10 mouse cellular contexts compared by ENCODE assay signal in the genomic region with DNA sequence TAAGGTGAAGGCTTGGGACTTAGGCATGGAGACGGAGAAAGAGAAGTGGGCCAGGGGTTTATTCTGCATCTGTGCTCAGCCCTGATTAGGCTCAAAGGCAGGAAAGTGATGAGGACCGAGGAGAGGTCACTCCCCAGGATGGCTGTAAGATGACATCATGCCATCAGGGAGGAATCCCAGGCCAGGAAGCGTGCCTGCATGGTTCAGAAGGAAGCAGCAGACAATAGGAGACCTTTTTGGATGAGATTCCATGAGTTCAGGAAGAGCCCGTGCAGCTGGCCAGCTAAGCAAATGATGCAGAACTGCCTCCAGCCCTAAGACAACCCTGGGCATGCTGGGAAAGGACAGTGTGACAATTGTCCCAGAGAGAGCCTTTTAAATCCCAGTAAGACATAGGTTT.
A peak's percentile ranks its signal among the peaks of the same experiment; 100 is the strongest.
DNase-seq lines count a peak whose midpoint lies in the region; ATAC-seq and TF ChIP-seq lines count a peak whose summit lies in the region.
"Had no signal": no experiment of that assay in that cellular context is flagged by ENCODE, and none has a peak within 500 bp of the region (broad histone marks: within the 10 kb centered on the region; RNA-seq: fewer than 3 reads in every experiment).

No protein-coding gene starts in this region.

- no peak overlapping the region for H3K4me3 ChIP-seq in liver, embryonic 11.5 days (ENCODE audit: low read depth, low read length)
- H3K4me3 ChIP-seq in liver, embryonic 12.5 days, result no peak overlapping the region
- H3K4me3 ChIP-seq in heart, embryonic 11.5 days (ENCODE audit: low read depth, low read length), result no peak overlapping the region
- H3K4me3 ChIP-seq in kidney, postnatal 0 days (replicated peaks; ENCODE audit: low read depth, low read length), result no peak overlapping the region
- H3K4me3 ChIP-seq: midbrain, embryonic 12.5 days had no signal

- no peak for TF ChIP-seq CTCF in kidney, postnatal 0 days (IDR thresholded peaks at IDR 0.05; ENCODE audit: low read depth)

- no peaks in the 10 kb centered on the region for H3K36me3 ChIP-seq in liver, embryonic 11.5 days (ENCODE audit: control insufficient read depth, insufficient read depth, low read length)
- no peaks in the 10 kb centered on the region for H3K36me3 ChIP-seq in liver, embryonic 12.5 days
- no peaks in the 10 kb centered on the region for H3K36me3 ChIP-seq in heart, embryonic 11.5 days (ENCODE audit: control insufficient read depth, insufficient read depth, low read length)
- no peaks in the 10 kb centered on the region for H3K36me3 ChIP-seq in kidney, postnatal 0 days (ENCODE audit: insufficient read depth, low read length)
- H3K36me3 ChIP-seq: midbrain, embryonic 12.5 days had no signal

- no peak for DNase-seq in liver, embryonic 11.5 days (ENCODE audit: low spot score)
- DNase-seq in kidney, postnatal 0 days (ENCODE audit: low spot score), result peak; percentile 74
- DNase-seq in lung, postnatal 36 days, result peak; percentile 71
- DNase-seq in cerebellum, postnatal 36 days, result no peak
- DNase-seq in frontal cortex, postnatal 10 days (ENCODE audit: low spot score in 2 of 2), result no peak
- DNase-seq in spleen, postnatal 14 days (ENCODE audit: low spot score in 2 of 2), result no peak
- DNase-seq: thymus, postnatal 14 days had no signal

- no peak overlapping the region for H3K27ac ChIP-seq in liver, embryonic 11.5 days (ENCODE audit: low read depth, low read length)
- no peak overlapping the region for H3K27ac ChIP-seq in liver, embryonic 12.5 days
- no peak overlapping the region for H3K27ac ChIP-seq in heart, embryonic 11.5 days (ENCODE audit: low read depth, low read length)
- H3K27ac ChIP-seq in kidney, postnatal 0 days, result no peak overlapping the region
- H3K27ac ChIP-seq: midbrain, embryonic 12.5 days had no signal

- H3K4me2 ChIP-seq in liver, embryonic 11.5 days, result no peak overlapping the region
- no peak overlapping the region for H3K4me2 ChIP-seq in liver, embryonic 12.5 days
- H3K4me2 ChIP-seq in heart, embryonic 11.5 days, result no peak overlapping the region
- no peak overlapping the region for H3K4me2 ChIP-seq in kidney, postnatal 0 days (ENCODE audit: low read length)
- H3K4me2 ChIP-seq: midbrain, embryonic 12.5 days had no signal

- 0 out of 2 replicates have a peak, but pooled peaks have one; percentile 36 for ATAC-seq in liver, embryonic 11.5 days (replicated peaks; ENCODE audit: low FRiP score)
- no peak for ATAC-seq in liver, embryonic 12.5 days
- ATAC-seq in heart, embryonic 11.5 days (replicated peaks; ENCODE audit: insufficient number of reproducible peaks, low FRiP score, low TSS enrichment), result 0 out of 2 replicates have a peak, but pooled peaks have one; percentile 40
- ATAC-seq in kidney, postnatal 0 days (replicated peaks; ENCODE audit: low FRiP score, low read depth), result 0 out of 2 replicates have a peak, but pooled peaks have one; percentile 25

- H3K9ac ChIP-seq in liver, embryonic 11.5 days (ENCODE audit: low read depth, low read length), result no peak overlapping the region
- H3K9ac ChIP-seq in liver, embryonic 12.5 days, result no peak overlapping the region
- no peak overlapping the region for H3K9ac ChIP-seq in heart, embryonic 11.5 days (ENCODE audit: low read depth, low read length)
- no peak overlapping the region for H3K9ac ChIP-seq in kidney, postnatal 0 days (ENCODE audit: low read depth, low read length)
- H3K9ac ChIP-seq: midbrain, embryonic 12.5 days had no signal

- H3K27me3 ChIP-seq in liver, embryonic 11.5 days (replicated peaks; ENCODE audit: control insufficient read depth, insufficient read depth, low read length), result no peaks in the 10 kb centered on the region
- no peaks in the 10 kb centered on the region for H3K27me3 ChIP-seq in liver, embryonic 12.5 days (replicated peaks)
- H3K27me3 ChIP-seq in heart, embryonic 11.5 days (ENCODE audit: control insufficient read depth, insufficient read depth, low read length), result no peaks in the 10 kb centered on the region
- H3K27me3 ChIP-seq in kidney, postnatal 0 days (ENCODE audit: insufficient read depth, low read length), result no peaks in the 10 kb centered on the region
- H3K27me3 ChIP-seq: midbrain, embryonic 12.5 days had no signal

- H3K4me1 ChIP-seq in liver, embryonic 11.5 days (replicated peaks; ENCODE audit: control insufficient read depth, insufficient read depth, low read length), result no peaks in the 10 kb centered on the region; the same call in 1 of the 2 replicates
- no peaks in the 10 kb centered on the region for H3K4me1 ChIP-seq in liver, embryonic 12.5 days
- H3K4me1 ChIP-seq in heart, embryonic 11.5 days (ENCODE audit: control insufficient read depth, insufficient read depth, low read length), result peaks cover 36% of the 10 kb centered on the region
- no peaks in the 10 kb centered on the region for H3K4me1 ChIP-seq in kidney, postnatal 0 days (replicated peaks; ENCODE audit: insufficient read depth, low read length)
- H3K4me1 ChIP-seq: midbrain, embryonic 12.5 days had no signal

- 48% methylated on average over 4 of the region's 4 CpGs for WGBS in liver, embryonic 11.5 days
- WGBS in liver, embryonic 12.5 days (ENCODE audit: insufficient replicate concordance), result 45% methylated on average over 4 of the region's 4 CpGs
- WGBS in heart, embryonic 11.5 days (ENCODE audit: insufficient replicate concordance), result 23% methylated on average over 4 of the region's 4 CpGs
- 39% methylated on average over 4 of the region's 4 CpGs for WGBS in kidney, postnatal 0 days

- no peaks in the 10 kb centered on the region for H3K9me3 ChIP-seq in liver, embryonic 11.5 days (ENCODE audit: control insufficient read depth, low read length)
- H3K9me3 ChIP-seq in liver, embryonic 12.5 days (replicated peaks), result no peaks in the 10 kb centered on the region
- H3K9me3 ChIP-seq in heart, embryonic 11.5 days (replicated peaks; ENCODE audit: control insufficient read depth, low read length), result no peaks in the 10 kb centered on the region
- no peaks in the 10 kb centered on the region for H3K9me3 ChIP-seq in kidney, postnatal 0 days (replicated peaks; ENCODE audit: low read length)
- H3K9me3 ChIP-seq: midbrain, embryonic 12.5 days had no signal

Comparison
In these comparisons a context has a peak if more than half of its experiments do, and no peak if none do; other contexts are left out.
1. DNase-seq: peak in kidney, postnatal 0 days (single experiment) and lung, postnatal 36 days (single experiment); none in liver, embryonic 11.5 days (single experiment), cerebellum, postnatal 36 days (0 of 2), frontal cortex, postnatal 10 days (0 of 2) and spleen, postnatal 14 days (0 of 2).